Mouse (Mus musculus) retina, postnatal 7 days (tissue): ENCODE results near the gene 9030612E09Rik.

ENCODE experiments used
- DNase-seq: peaks from one replicate; pipeline ENCODE4 v3.0.0-alpha.2; 2012; ENCODE audit warnings: low read depth, low spot score

The 9030612E09Rik gene

GRCm38 (mm10) chr10:43203865-43204264, 29.4 kb downstream of the 9030612E09Rik start:
- DNase-seq: no peak

GRCm38 (mm10) chr10:43211866-43212265, 37.4 kb downstream of the 9030612E09Rik start:
- DNase-seq: peak; percentile 6

- no peak for DNase-seq
Observed at GRCm38 (mm10) chr10:43217361-43217900, 42.9 kb downstream of the 9030612E09Rik start.

- DNase-seq: no peak
Observed at GRCm38 (mm10) chr10:43220479-43220878, 46.0 kb downstream of the 9030612E09Rik start.

- DNase-seq: peak; percentile 85
Observed at GRCm38 (mm10) chr10:43220910-43221625, 46.6 kb downstream of the 9030612E09Rik start, which contains the start of gene Pdss2. Pdss2 (plus strand) TSS chr10:43221486.

GRCm38 (mm10) chr10:43221659-43222058, 47.2 kb downstream of the 9030612E09Rik start:
- no peak for DNase-seq

GRCm38 (mm10) chr10:43223391-43223790, 48.9 kb downstream of the 9030612E09Rik start:
- no peak for DNase-seq
